Mouse (Mus musculus) hindbrain, embryonic 15.5 days (tissue): ENCODE measurements around the gene Ly6g6f. TPM values are rescaled to one million over a fixed set of nuclear protein-coding genes. Genes with fewer than 3 reads are reported as not detected.

Experiments
- ATAC-seq: fragments of 200-750 bp; cut with Nextera tagmentation; 2 replicates; pipeline ENCODE4 v1.8.0; 2017; ENCODE audit warnings: low read depth, moderate number of reproducible peaks, moderate TSS enrichment; ENCODE audit not compliant: low FRiP score
- H3K27ac ChIP-seq: fragments of 300-500 bp; sonication (generic); replicated peaks from 2 replicates; pipeline ENCODE4 v1.5.1; 2015; ENCODE audit warnings: mild to moderate bottlenecking, inconsistent platforms
- H3K27me3 ChIP-seq: fragments of 300-500 bp; sonication (generic); 2 replicates; pipeline ENCODE4 v1.6.1; 2015; ENCODE audit warnings: control low read depth, inconsistent platforms
- H3K36me3 ChIP-seq: fragments of 300-500 bp; sonication (generic); 2 replicates; pipeline ENCODE4 v1.6.1; 2015; ENCODE audit warnings: control low read depth, inconsistent platforms
- H3K4me1 ChIP-seq: fragments of 300-500 bp; sonication (generic); replicated peaks from 2 replicates; pipeline ENCODE4 v1.6.1; 2015; ENCODE audit warnings: control low read depth, inconsistent platforms
- H3K4me2 ChIP-seq: fragments of 300-500 bp; sonication (generic); 2 replicates; pipeline ENCODE4 v1.6.1; 2015; ENCODE audit warnings: moderate library complexity, mild to moderate bottlenecking, inconsistent platforms
- H3K4me3 ChIP-seq: fragments of 300-500 bp; sonication (generic); 2 replicates; pipeline ENCODE4 v1.5.1; 2015; ENCODE audit warnings: mild to moderate bottlenecking, inconsistent platforms
- H3K9ac ChIP-seq: fragments of 300-500 bp; sonication (generic); 2 replicates; pipeline ENCODE4 v1.6.1; 2015; ENCODE audit warnings: inconsistent platforms
- H3K9me3 ChIP-seq: fragments of 300-500 bp; sonication (generic); 2 replicates; pipeline ENCODE4 v1.6.1; 2016; ENCODE audit warnings: control low read depth, inconsistent platforms
- WGBS: fragments of 180-500 bp; shearing (Covaris S2); methylation state at CpG from one replicate; pipeline ENCODE4 v1.1.7; 2015; 5-methylcytosine and 5-hydroxymethylcytosine counted together
- polyA plus RNA-seq: library from polyadenylated mRNA; unstranded; fragments of >200 nt; fragmentation: Nextera tagmentation; extraction: Ambion mirVana; gene quantifications from 2 replicates; pipeline ENCODE4 v1.2.1, GENCODE M21; 2015

The Ly6g6f gene
- polyA plus RNA-seq, 1 experiment from 2014 or later: not detected

DNA sequence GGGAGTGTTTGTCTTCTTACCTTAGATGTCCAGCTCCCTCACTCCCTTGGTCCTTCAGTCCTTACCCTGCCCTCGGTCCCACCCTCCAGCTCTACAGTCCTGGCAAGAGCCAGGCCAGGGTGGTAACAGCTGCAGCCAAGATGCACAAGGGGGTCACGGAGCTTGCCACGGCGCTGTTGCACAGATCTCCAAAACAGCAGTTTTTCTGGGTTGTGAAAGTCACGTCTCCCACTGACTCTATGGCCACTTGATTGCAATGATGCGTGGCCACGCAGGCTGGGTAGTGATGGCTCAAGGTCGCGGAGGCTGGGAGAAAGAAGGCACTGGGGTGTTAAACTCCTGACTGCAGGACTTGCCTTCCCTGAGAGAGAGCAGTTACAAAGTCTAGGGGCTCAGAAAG lies 14.0 kb downstream of the Ly6g6f start:
- no peak overlapping the region for H3K4me2 ChIP-seq
- H3K4me3 ChIP-seq: no peak overlapping the region
- H3K27ac ChIP-seq: no peak overlapping the region
- peaks cover 7% of the 10 kb centered on the region; the same call in 1 of the 2 replicates for H3K27me3 ChIP-seq
- H3K4me1 ChIP-seq: no peaks in the 10 kb centered on the region
- H3K36me3 ChIP-seq: no peaks in the 10 kb centered on the region
- H3K9me3 ChIP-seq: no peaks in the 10 kb centered on the region
- WGBS: 81% methylated on average over 9 of the region's 9 CpGs
- no peak for ATAC-seq
- H3K9ac ChIP-seq: no peak overlapping the region

DNA sequence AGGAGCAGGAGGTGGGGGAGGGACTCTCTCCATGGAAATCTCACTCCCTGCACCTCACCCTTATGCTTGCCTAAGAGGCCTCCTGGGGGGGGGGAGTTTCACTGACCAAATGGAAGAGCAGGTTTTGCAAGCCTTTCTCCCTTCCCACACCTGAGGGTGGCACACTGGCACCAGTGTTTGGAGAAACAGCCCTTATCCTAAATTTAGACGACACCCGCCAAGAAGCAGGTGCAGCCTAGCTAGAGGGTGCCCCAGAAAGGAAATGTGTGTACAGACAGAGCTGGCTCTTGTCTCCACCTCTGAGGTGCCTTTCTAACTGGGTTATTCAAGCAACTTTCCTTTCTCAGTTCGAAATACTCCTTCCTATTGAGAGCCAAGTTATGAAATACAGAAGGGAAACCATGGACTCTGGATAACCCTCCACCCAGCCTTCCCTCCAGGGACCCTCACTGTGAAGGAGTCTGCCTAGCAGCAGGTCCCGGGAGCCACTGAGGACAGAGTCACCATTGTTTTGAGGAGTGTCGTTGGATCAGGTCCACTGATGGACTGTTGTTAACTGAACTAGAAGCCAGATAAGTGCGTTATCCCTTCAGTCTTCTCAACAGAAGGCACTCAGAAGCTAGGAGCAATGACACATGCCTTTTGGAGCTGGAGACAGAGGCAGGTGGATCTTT lies 14.7 kb downstream of the Ly6g6f start:
- Histone ChIP-seq H3K9ac (no peak overlapping the region), H3K4me1 (peaks cover under 1% of the 10 kb centered on the region), H3K9me3 (no peaks in the 10 kb centered on the region), H3K36me3 (no peaks in the 10 kb centered on the region), H3K27me3 (peaks cover 13% of the 10 kb centered on the region), H3K27ac (no peak overlapping the region), H3K4me2 (no peak overlapping the region), H3K4me3 (no peak overlapping the region)
- 60% methylated on average over 6 of the region's 6 CpGs for WGBS
- no peak for ATAC-seq

DNA sequence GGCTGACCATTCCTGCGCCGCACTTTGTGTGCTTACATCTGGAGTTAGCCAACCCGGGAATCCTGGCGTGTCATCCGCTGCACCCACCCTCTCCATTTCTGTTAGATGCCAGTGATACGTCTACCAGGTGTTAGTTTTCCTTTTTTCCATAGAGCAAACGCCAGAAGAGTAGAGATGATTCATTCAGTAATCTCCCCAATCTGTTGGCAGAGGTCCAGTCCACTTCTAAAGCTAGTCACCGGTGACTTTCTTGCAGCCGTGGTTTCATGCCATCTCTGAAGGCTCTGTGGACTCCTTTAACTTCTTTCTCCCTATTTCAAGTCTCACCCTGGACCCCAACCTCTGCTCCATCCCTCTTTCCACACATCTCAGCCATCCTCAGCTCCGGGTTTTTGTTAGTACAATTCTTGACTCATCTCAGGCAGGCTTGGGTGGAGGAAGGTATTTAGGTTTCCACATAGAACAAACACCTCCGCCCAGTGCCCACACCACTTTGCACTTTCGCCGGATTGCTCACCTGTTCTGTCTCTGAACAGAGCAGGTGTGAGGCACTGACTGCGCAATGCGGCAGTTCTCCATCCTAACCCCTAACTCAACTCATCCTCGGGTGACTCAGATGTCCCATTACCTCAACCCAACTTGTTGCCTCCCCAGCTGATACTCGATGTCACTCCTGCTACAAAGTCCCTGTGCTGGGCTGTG lies 17.0 kb downstream of the Ly6g6f start:
- no peak for ATAC-seq
- peaks cover 31% of the 10 kb centered on the region for H3K27me3 ChIP-seq
- H3K4me1 ChIP-seq: peaks cover 11% of the 10 kb centered on the region
- no peak overlapping the region for H3K27ac ChIP-seq
- H3K36me3 ChIP-seq: no peaks in the 10 kb centered on the region
- H3K9me3 ChIP-seq: no peaks in the 10 kb centered on the region
- no peak overlapping the region for H3K4me2 ChIP-seq
- no peak overlapping the region for H3K4me3 ChIP-seq
- WGBS: 88% methylated on average over 17 of the region's 17 CpGs
- H3K9ac ChIP-seq: no peak overlapping the region

DNA sequence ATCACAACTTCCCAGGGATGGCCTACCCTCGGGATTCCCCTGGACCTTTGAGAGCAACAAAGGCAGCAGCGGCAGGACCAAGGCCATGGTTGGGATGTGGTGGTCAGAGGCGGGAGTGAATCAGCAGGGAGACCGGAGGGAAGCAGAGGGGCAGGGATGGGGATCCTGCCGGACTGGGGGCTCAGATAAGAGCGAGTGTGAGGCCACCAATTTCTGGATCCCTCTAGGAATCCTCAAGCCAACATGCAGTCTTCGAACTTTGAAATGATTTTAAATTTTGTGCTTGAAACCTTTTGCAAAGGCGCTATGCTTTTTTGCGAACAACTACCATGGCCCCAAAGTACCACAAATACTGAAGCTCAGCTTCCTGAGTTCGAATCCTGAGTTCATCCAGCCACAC lies 19.3 kb downstream of the Ly6g6f start, which contains the start of gene Mpig6b:
TSS of gene Mpig6b (minus strand) at position 101 of the 400 bp plus-strand sequence.
- H3K4me2 ChIP-seq: peak within 1 kb of the TSS; percentile 55
- no peaks in the 10 kb centered on the region for H3K9me3 ChIP-seq
- H3K27me3 ChIP-seq: peaks cover 34% of the 10 kb centered on the region
- H3K36me3 ChIP-seq: peaks cover 5% of the 10 kb centered on the region; the same call in 1 of the 2 replicates
- ATAC-seq: no peak
- H3K27ac ChIP-seq: no peak within 1 kb of the TSS
- H3K9ac ChIP-seq: 0 out of 2 replicates have a peak within 1 kb of the TSS, but pooled peaks have one; percentile 22
- peak within 1 kb of the TSS; percentile 26 for H3K4me3 ChIP-seq
- H3K4me1 ChIP-seq: peaks cover 17% of the 10 kb centered on the region
- WGBS: 47% methylated on average over 10 of the region's 10 CpGs

DNA sequence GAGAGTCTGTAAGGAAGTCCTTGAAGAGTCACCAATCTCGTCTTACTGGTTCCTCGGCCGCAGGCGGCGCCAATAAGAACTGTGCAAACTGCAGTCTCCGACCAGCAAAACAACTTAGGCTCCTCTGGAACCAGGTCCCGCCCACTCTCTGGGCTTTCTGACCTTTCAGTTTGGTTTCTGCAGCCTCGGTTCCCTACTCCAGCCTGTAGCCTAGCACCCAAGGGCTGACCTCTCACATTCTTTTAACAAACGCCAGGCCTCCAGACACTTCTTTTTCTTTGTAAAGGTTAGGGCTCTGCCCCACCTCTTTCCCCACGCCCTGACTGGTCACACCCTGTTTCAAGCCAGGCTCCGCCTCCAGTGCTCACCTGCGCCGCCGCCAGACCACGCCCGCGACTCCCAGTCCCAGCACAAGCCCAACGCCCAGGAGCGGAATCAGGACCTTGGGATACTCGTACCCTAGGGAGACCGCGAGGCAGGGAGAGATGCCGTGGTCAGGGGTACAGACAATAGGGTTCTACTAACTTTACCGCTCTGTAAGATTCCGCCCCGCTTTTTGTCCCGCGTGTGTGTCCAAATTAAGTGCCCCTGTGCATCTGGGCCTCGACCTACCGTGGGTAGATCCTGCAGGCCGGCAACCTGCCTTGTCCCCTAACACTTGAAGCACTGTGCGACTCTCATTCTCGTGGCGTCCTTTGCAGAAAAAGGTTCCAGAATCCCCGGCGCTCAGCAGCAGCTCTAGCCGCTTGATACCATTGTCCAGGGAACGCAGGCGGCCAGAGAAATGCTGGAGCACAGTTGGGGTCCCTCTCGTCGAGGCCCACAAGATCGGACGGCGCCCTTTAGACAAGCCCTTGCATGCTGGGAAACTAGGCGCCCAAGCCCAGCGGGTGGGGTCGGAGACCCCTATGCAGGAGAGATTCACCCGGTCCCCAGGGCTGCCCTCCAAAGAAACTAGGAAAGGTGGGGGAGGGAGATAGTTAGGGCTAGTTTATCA lies 20.2 kb downstream of the Ly6g6f start, which contains the start of gene Ly6g6c:
TSS of gene Ly6g6c (plus strand) at position 438 of the 997 bp plus-strand sequence.
- peak within 1 kb of the TSS; percentile 26 for H3K4me3 ChIP-seq
- H3K36me3 ChIP-seq: peaks cover 8% of the 10 kb centered on the region; the same call in 1 of the 2 replicates
- H3K4me2 ChIP-seq: peak within 1 kb of the TSS; percentile 55
- 0 out of 2 replicates have a peak within 1 kb of the TSS, but pooled peaks have one; percentile 22 for H3K9ac ChIP-seq
- H3K27ac ChIP-seq: no peak within 1 kb of the TSS
- ATAC-seq: no peak
- WGBS: 2% methylated on average over 48 of the region's 48 CpGs
- H3K4me1 ChIP-seq: peaks cover 26% of the 10 kb centered on the region
- no peaks in the 10 kb centered on the region for H3K9me3 ChIP-seq
- peaks cover 34% of the 10 kb centered on the region for H3K27me3 ChIP-seq

DNA sequence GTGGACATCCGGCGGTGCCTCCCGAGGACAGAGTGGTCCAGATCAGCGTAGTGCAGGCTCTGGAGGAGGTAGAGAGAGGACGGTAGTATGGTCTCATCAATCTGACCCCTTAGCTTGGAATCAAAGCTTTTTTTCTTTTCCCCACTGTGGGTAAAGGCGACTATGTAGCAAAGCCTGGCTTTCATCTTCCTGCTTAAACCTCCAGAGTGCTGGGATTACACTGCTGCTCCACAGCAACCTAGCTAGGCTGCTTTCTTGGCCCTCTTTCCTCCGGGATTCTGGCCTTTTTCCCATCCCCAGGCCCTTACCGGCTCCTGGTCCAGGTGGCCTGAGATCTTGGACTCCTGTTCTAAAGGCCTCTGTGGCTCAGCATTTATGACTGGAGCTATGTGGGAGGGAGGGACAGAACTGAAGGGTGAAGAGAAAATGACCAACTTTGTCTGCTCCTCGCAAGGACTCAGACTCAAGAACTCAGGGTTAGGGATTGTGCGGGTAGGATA lies 21.0 kb downstream of the Ly6g6f start:
- Histone ChIP-seq H3K9me3 (no peaks in the 10 kb centered on the region), H3K36me3 (peaks cover 8% of the 10 kb centered on the region; the same call in 1 of the 2 replicates), H3K4me1 (peaks cover 33% of the 10 kb centered on the region), H3K9ac (no peak overlapping the region), H3K27me3 (peaks cover 34% of the 10 kb centered on the region), H3K4me2 (peak overlapping the region; percentile 55; the same call in 1 of the 2 replicates), H3K4me3 (no peak overlapping the region), H3K27ac (no peak overlapping the region)
- ATAC-seq: no peak
- WGBS: 37% methylated on average over 10 of the region's 10 CpGs

DNA sequence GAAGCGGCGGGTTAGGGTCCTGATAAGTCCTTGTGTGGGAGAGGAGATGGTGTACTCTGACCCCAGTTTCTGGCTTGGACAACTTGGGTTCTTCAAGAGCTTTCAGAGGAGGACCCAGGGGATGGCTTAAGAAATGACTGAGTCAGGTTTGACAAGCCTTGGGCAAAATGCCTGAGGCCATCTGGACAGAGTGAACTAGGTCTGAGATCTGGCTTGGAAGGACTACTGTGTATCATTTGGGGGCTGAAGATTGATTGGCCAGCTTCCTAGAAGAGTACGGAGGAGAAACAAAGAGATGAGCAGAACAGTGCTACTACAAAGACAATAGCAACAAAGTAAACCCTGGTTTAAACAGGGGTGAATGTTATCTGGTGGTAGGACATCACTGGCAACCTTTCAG lies 21.9 kb downstream of the Ly6g6f start:
- Histone ChIP-seq H3K4me2 (no peak overlapping the region), H3K9ac (no peak overlapping the region), H3K4me3 (no peak overlapping the region), H3K27me3 (peaks cover 34% of the 10 kb centered on the region), H3K4me1 (peaks cover 33% of the 10 kb centered on the region), H3K9me3 (no peaks in the 10 kb centered on the region), H3K36me3 (peaks cover 8% of the 10 kb centered on the region; the same call in 1 of the 2 replicates), H3K27ac (no peak overlapping the region)
- WGBS: 86% methylated on average over 3 of the region's 3 CpGs
- no peak for ATAC-seq

DNA sequence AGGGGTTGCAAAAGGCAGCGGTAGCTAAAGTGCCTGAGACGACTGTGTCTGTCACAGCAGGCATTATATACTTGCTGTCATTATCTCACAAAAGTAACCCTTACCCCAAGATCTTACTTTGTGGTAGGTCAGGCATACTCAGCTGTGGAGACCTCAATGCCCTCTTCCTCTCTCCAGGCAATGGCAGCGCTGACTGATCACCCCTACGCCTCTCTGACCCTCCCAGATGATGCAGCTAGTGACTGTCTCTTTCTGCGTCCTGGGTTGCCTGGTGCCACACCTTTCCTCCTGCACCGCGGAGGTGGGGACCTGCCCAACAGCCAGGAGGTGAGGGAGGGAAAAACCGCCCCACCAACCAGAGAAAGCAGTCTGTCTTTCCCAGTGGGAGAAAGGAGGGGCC lies 24.1 kb downstream of the Ly6g6f start:
- ATAC-seq: no peak
- no peak overlapping the region for H3K27ac ChIP-seq
- peaks cover 25% of the 10 kb centered on the region for H3K27me3 ChIP-seq
- H3K4me2 ChIP-seq: no peak overlapping the region; the same call in 1 of the 2 replicates
- no peak overlapping the region for H3K9ac ChIP-seq
- peaks cover 8% of the 10 kb centered on the region; the same call in 1 of the 2 replicates for H3K36me3 ChIP-seq
- peaks cover 37% of the 10 kb centered on the region for H3K4me1 ChIP-seq
- WGBS: 83% methylated on average over 8 of the region's 8 CpGs
- H3K9me3 ChIP-seq: no peaks in the 10 kb centered on the region
- H3K4me3 ChIP-seq: no peak overlapping the region

DNA sequence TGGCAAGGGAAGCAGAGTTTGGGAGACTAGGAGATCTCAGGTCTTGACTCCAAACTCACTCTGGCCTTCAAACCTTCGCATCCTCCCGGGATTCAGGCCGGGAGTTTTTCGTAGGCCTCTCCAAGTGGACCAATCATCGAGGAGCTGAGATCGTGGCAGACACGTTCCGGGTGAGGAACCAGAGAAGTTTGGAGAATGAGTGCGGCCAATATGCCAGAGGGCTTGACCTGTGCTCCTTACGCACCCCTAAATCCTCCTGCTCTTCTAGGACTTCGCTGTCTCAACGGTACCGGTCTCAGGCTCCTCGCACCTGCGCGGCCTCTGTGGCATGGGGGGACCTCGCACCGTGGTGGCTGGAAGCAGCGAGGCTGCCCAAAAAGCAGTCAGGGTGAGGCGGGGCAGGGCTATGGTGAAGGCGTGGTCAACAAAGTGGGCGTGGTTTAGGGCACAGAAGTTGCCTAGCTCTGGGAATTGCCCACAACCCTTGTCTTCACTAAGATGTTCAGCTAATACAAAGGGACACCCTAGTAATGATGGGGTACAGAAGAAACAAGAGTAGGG lies 24.6 kb downstream of the Ly6g6f start:
- Histone ChIP-seq H3K4me1 (peaks cover 37% of the 10 kb centered on the region), H3K9me3 (no peaks in the 10 kb centered on the region), H3K4me3 (peak overlapping the region; percentile 84), H3K9ac (peak overlapping the region; percentile 80), H3K27ac (no peak overlapping the region), H3K27me3 (peaks cover 21% of the 10 kb centered on the region), H3K4me2 (peak overlapping the region; percentile 75), H3K36me3 (peaks cover 8% of the 10 kb centered on the region; the same call in 1 of the 2 replicates)
- no peak for ATAC-seq
- WGBS: 57% methylated on average over 22 of the region's 22 CpGs

DNA sequence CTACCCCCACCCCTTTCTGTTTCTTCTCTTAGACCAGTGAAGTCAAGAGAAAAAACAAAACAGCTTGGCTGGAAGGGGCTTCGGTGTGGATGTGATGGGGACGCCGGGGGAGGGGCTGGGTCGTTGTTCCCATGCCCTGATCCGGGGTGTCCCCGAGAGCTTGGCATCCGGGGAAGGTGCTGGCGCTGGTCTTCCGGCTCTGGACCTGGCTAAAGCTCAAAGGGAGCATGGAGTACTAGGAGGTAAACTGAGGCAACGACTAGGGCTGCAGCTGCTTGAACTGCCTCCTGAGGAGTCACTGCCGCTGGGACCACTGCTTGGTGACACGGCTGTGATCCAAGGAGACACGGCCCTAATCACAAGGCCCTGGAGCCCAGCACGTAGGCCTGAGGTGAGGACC lies 25.3 kb downstream of the Ly6g6f start:
- peaks cover 30% of the 10 kb centered on the region for H3K4me1 ChIP-seq
- H3K4me3 ChIP-seq: peak overlapping the region; percentile 84
- peaks cover 8% of the 10 kb centered on the region; the same call in 1 of the 2 replicates for H3K36me3 ChIP-seq
- 28% methylated on average over 14 of the region's 14 CpGs for WGBS
- H3K4me2 ChIP-seq: peak overlapping the region; percentile 75
- peak overlapping the region; percentile 88; the same call in 1 of the 2 replicates for H3K27ac ChIP-seq
- H3K27me3 ChIP-seq: peaks cover 15% of the 10 kb centered on the region
- H3K9me3 ChIP-seq: no peaks in the 10 kb centered on the region
- ATAC-seq: no peak
- H3K9ac ChIP-seq: peak overlapping the region; percentile 80
